Mouse (Mus musculus): ENCODE measurements around the gene Abhd16a. TPM values are rescaled to one million over a fixed set of nuclear protein-coding genes. Genes with fewer than 3 reads are reported as not detected.
A peak's percentile ranks its signal among the peaks of the same experiment; 100 is the strongest.

Gene Abhd16a
- total and polyA plus RNA-seq, 3 experiments = 28.9 to 80.6 (median 35.6) TPM

- DNase-seq (ENCODE audit: low spot score) (no peak), ATAC-seq (ENCODE audit: extremely low read depth, insufficient number of reproducible peaks, low FRiP score, poor library complexity, severe bottlenecking) (no peak)
- TF ChIP-seq GATA2 (IDR thresholded peaks at IDR 0.05; ENCODE audit: borderline replicate concordance, low read depth, low read length) (no peak), POLR2AphosphoS5 (IDR thresholded peaks at IDR 0.05; ENCODE audit: insufficient replicate concordance, low read depth, low read length) (no peak), GATA1 (IDR thresholded peaks at IDR 0.05; ENCODE audit: borderline replicate concordance, low read length) (no peak), TAL1 (conservative IDR thresholded peaks at IDR 0.05; ENCODE audit: low read depth, low read length) (no peak), CTCF (IDR thresholded peaks at IDR 0.05; ENCODE audit: low read depth, low read length) (no peak)
- Histone ChIP-seq H3K36me3 (replicated peaks) (no peaks in the 10 kb centered on the region), H3K4me3 (ENCODE audit: low read depth, low read length) (no peak overlapping the region; the same call in 1 of the 2 replicates), H3K27me3 (ENCODE audit: insufficient read depth, low read length) (peaks cover 7% of the 10 kb centered on the region; the same call in 1 of the 2 replicates), H3K9me3 (replicated peaks) (no peaks in the 10 kb centered on the region), H3K4me1 (ENCODE audit: insufficient read depth, low read depth, low read length) (peaks cover 90% of the 10 kb centered on the region)
Measured at GRCm38 (mm10) chr17:35080710-35081109, 8.4 kb upstream of the Abhd16a start.

- ATAC-seq (ENCODE audit: extremely low read depth, insufficient number of reproducible peaks, low FRiP score, poor library complexity, severe bottlenecking) (no peak), DNase-seq (ENCODE audit: low spot score) (no peak)
- H3K9me3 ChIP-seq (replicated peaks) = no peaks in the 10 kb centered on the region
- H3K4me1 ChIP-seq (ENCODE audit: insufficient read depth, low read depth, low read length) = peaks cover 79% of the 10 kb centered on the region
- peaks cover 3% of the 10 kb centered on the region; the same call in 1 of the 2 replicates for H3K27me3 ChIP-seq (ENCODE audit: insufficient read depth, low read length)
- TF ChIP-seq CTCF (IDR thresholded peaks at IDR 0.05; ENCODE audit: low read depth, low read length) (no peak), GATA1 (IDR thresholded peaks at IDR 0.05; ENCODE audit: borderline replicate concordance, low read length) (no peak), POLR2AphosphoS5 (IDR thresholded peaks at IDR 0.05; ENCODE audit: insufficient replicate concordance, low read depth, low read length) (no peak), GATA2 (IDR thresholded peaks at IDR 0.05; ENCODE audit: borderline replicate concordance, low read depth, low read length) (no peak), TAL1 (conservative IDR thresholded peaks at IDR 0.05; ENCODE audit: low read depth, low read length) (no peak)
- no peak overlapping the region for H3K4me3 ChIP-seq (ENCODE audit: low read depth, low read length)
- no peaks in the 10 kb centered on the region for H3K36me3 ChIP-seq (replicated peaks)
Measured at GRCm38 (mm10) chr17:35082841-35083576, 6.1 kb upstream of the Abhd16a start.

GRCm38 (mm10) chr17:35083929-35084497 lies 5.0 kb upstream of the Abhd16a start:
- ATAC-seq (ENCODE audit: extremely low read depth, insufficient number of reproducible peaks, low FRiP score, poor library complexity, severe bottlenecking) (no peak), DNase-seq (ENCODE audit: low spot score) (no peak)
- H3K27me3 ChIP-seq (ENCODE audit: insufficient read depth, low read length) = no peaks in the 10 kb centered on the region
- H3K4me3 ChIP-seq (ENCODE audit: low read depth, low read length) = no peak overlapping the region
- peaks cover 73% of the 10 kb centered on the region for H3K4me1 ChIP-seq (ENCODE audit: insufficient read depth, low read depth, low read length)
- H3K9me3 ChIP-seq (replicated peaks) = no peaks in the 10 kb centered on the region
- TF ChIP-seq CTCF (IDR thresholded peaks at IDR 0.05; ENCODE audit: low read depth, low read length) (no peak), TAL1 (conservative IDR thresholded peaks at IDR 0.05; ENCODE audit: low read depth, low read length) (no peak), POLR2AphosphoS5 (IDR thresholded peaks at IDR 0.05; ENCODE audit: insufficient replicate concordance, low read depth, low read length) (no peak), GATA1 (IDR thresholded peaks at IDR 0.05; ENCODE audit: borderline replicate concordance, low read length) (no peak), GATA2 (IDR thresholded peaks at IDR 0.05; ENCODE audit: borderline replicate concordance, low read depth, low read length) (no peak)
- no peaks in the 10 kb centered on the region for H3K36me3 ChIP-seq (replicated peaks)

- peak; percentile 38; the same call in 1 of the 2 replicates for ATAC-seq (ENCODE audit: extremely low read depth, insufficient number of reproducible peaks, low FRiP score, poor library complexity, severe bottlenecking)
- no peak within 1 kb of the TSS for H3K4me3 ChIP-seq (ENCODE audit: low read depth, low read length)
- no peaks in the 10 kb centered on the region for H3K9me3 ChIP-seq (replicated peaks)
- TF ChIP-seq TAL1 (conservative IDR thresholded peaks at IDR 0.05; ENCODE audit: low read depth, low read length) (no peak), GATA2 (IDR thresholded peaks at IDR 0.05; ENCODE audit: borderline replicate concordance, low read depth, low read length) (no peak), CTCF (IDR thresholded peaks at IDR 0.05; ENCODE audit: low read depth, low read length) (no peak), GATA1 (IDR thresholded peaks at IDR 0.05; ENCODE audit: borderline replicate concordance, low read length) (no peak), POLR2AphosphoS5 (IDR thresholded peaks at IDR 0.05; ENCODE audit: insufficient replicate concordance, low read depth, low read length) (no peak)
- DNase-seq (ENCODE audit: low spot score) = no peak
- H3K36me3 ChIP-seq (replicated peaks) = peaks cover 3% of the 10 kb centered on the region
- H3K4me1 ChIP-seq (ENCODE audit: insufficient read depth, low read depth, low read length) = peaks cover 64% of the 10 kb centered on the region
- no peaks in the 10 kb centered on the region for H3K27me3 ChIP-seq (ENCODE audit: insufficient read depth, low read length)
Measured at GRCm38 (mm10) chr17:35085208-35085865, 3.7 kb upstream of the Abhd16a start, which contains the start of gene Ly6g6f. Gene Ly6g6f (minus strand): TSS chr17:35085610.

- no peak for ATAC-seq (ENCODE audit: extremely low read depth, insufficient number of reproducible peaks, low FRiP score, poor library complexity, severe bottlenecking)
- no peak for TF ChIP-seq GATA1 (IDR thresholded peaks at IDR 0.05; ENCODE audit: borderline replicate concordance, low read length)
- no peak for TF ChIP-seq GATA2 (IDR thresholded peaks at IDR 0.05; ENCODE audit: borderline replicate concordance, low read depth, low read length)
- TF ChIP-seq TAL1 (conservative IDR thresholded peaks at IDR 0.05; ENCODE audit: low read depth, low read length) = no peak
- no peak for TF ChIP-seq CTCF (IDR thresholded peaks at IDR 0.05; ENCODE audit: low read depth, low read length)
- no peak for TF ChIP-seq POLR2AphosphoS5 (IDR thresholded peaks at IDR 0.05; ENCODE audit: insufficient replicate concordance, low read depth, low read length)
- no peaks in the 10 kb centered on the region for H3K9me3 ChIP-seq (replicated peaks)
- H3K27me3 ChIP-seq (ENCODE audit: insufficient read depth, low read length) = no peaks in the 10 kb centered on the region
- H3K36me3 ChIP-seq (replicated peaks) = peaks cover 31% of the 10 kb centered on the region
- H3K4me3 ChIP-seq (ENCODE audit: low read depth, low read length) = no peak overlapping the region
- peaks cover 66% of the 10 kb centered on the region for H3K4me1 ChIP-seq (ENCODE audit: insufficient read depth, low read depth, low read length)
- DNase-seq (ENCODE audit: low spot score) = no peak
Measured at GRCm38 (mm10) chr17:35088151-35088550, 912 bp upstream of the Abhd16a start.

Measured in G1E (cell line).